Mouse (Mus musculus) E14TG2a.4 (cell line): Measurements from ENCODE around the gene Sf3a3.

ENCODE experiments used
- H3K27me3 ChIP-seq: 2 replicates; pipeline ENCODE4 v1.6.1; 2014; ENCODE audit warnings: low read length, control low read depth; ENCODE audit not compliant: insufficient read depth
- H3K36me3 ChIP-seq: 2 replicates; pipeline ENCODE4 v1.6.1; 2014; ENCODE audit warnings: low read length, control low read depth; ENCODE audit not compliant: insufficient read depth
- H3K4me1 ChIP-seq: replicated peaks from 2 replicates; pipeline ENCODE4 v1.6.1; 2014; ENCODE audit warnings: low read depth, low read length, control low read depth
- H3K4me3 ChIP-seq: replicated peaks from 2 replicates; pipeline ENCODE4 v1.5.1; 2014; ENCODE audit warnings: mild to moderate bottlenecking, low read length
- H3K9me3 ChIP-seq: 2 replicates; pipeline ENCODE4 v1.6.1; 2014; ENCODE audit warnings: low read length, control low read depth
- CTCF ChIP-seq: conservative IDR thresholded peaks from 2 replicates; pipeline ENCODE4 v1.5.1; 2014; ENCODE audit warnings: low read length
- NANOG ChIP-seq: IDR thresholded peaks from 2 replicates; pipeline ENCODE4 v1.6.1; 2014; ENCODE audit warnings: borderline replicate concordance, low read length, mixed read lengths
- POU5F1 ChIP-seq: IDR thresholded peaks from 2 replicates; pipeline ENCODE4 v1.6.1; 2014; ENCODE audit warnings: low read length, borderline replicate concordance

Gene Sf3a3

GRCm38 (mm10) chr4:124675958-124676357, 38.6 kb upstream of the Sf3a3 start:
- no peak overlapping the region for H3K4me3 ChIP-seq
- H3K27me3 ChIP-seq: peaks cover 17% of the 10 kb centered on the region
- peaks cover 51% of the 10 kb centered on the region for H3K36me3 ChIP-seq
- TF ChIP-seq NANOG: no peak
- no peak for TF ChIP-seq POU5F1
- TF ChIP-seq CTCF: no peak
- peaks cover 43% of the 10 kb centered on the region for H3K4me1 ChIP-seq
- no peaks in the 10 kb centered on the region for H3K9me3 ChIP-seq

DNA sequence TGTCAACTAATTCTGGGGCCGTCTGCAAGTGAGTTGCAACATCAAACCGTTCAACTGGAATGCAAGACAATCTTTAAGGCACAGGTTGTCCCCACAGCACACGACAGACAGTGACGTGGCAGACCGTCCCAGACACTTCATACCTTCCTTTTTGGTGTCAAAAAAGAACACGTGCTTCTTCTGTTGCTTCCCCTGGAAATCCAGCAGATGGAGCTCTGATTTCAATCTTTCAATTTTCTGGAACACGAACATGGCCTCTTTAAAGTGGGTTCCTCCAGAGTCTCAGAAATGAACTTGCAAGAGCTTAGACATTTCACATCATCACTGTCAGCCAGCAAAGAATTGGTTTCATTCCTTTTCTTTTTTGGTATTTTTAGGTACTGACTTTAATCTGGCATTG, 32.3 kb upstream of the Sf3a3 start:
- H3K36me3 ChIP-seq: peaks cover 94% of the 10 kb centered on the region
- H3K4me1 ChIP-seq: peaks cover 21% of the 10 kb centered on the region
- H3K4me3 ChIP-seq: no peak overlapping the region
- no peaks in the 10 kb centered on the region for H3K27me3 ChIP-seq
- H3K9me3 ChIP-seq: no peaks in the 10 kb centered on the region
- TF ChIP-seq NANOG (no peak), CTCF (peak; percentile 38)

DNA sequence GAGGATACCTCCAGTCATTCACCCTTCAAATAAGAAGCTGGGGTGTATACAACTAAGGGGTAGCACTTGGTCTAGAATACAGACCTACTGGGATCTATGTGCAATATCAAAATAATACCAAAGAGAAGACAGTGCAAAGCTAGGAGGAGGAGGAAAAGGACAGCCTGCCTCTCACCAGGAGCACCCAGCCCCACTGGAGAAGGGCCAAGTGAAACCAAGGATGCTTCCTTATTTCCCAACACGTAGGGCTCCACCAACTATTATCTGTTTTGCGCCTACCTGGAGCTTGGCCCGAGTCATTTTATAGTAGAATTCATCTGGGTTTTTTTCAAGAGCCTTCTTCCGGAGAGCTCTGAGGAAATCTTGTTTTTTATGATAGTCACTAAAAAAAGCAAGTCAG, 31.1 kb upstream of the Sf3a3 start:
- Histone ChIP-seq H3K4me3 (no peak overlapping the region), H3K4me1 (peaks cover 29% of the 10 kb centered on the region), H3K27me3 (no peaks in the 10 kb centered on the region), H3K9me3 (no peaks in the 10 kb centered on the region), H3K36me3 (peaks cover 97% of the 10 kb centered on the region)
- TF ChIP-seq POU5F1 (no peak), NANOG (no peak)

- Histone ChIP-seq H3K4me3 (no peak overlapping the region), H3K27me3 (no peaks in the 10 kb centered on the region), H3K36me3 (peaks cover 97% of the 10 kb centered on the region), H3K4me1 (peaks cover 29% of the 10 kb centered on the region), H3K9me3 (no peaks in the 10 kb centered on the region)
- TF ChIP-seq NANOG: no peak
- TF ChIP-seq CTCF: 0 out of 2 replicates have a peak, but pooled peaks have one; percentile 10
Measured at GRCm38 (mm10) chr4:124685004-124685403, 29.6 kb upstream of the Sf3a3 start.

- no peaks in the 10 kb centered on the region for H3K27me3 ChIP-seq
- TF ChIP-seq POU5F1 (no peak), NANOG (no peak), CTCF (no peak)
- H3K9me3 ChIP-seq: no peaks in the 10 kb centered on the region
- peaks cover 93% of the 10 kb centered on the region for H3K36me3 ChIP-seq
- peaks cover 29% of the 10 kb centered on the region for H3K4me1 ChIP-seq
- H3K4me3 ChIP-seq: no peak overlapping the region
Measured at GRCm38 (mm10) chr4:124685453-124685852, 29.1 kb upstream of the Sf3a3 start.

DNA sequence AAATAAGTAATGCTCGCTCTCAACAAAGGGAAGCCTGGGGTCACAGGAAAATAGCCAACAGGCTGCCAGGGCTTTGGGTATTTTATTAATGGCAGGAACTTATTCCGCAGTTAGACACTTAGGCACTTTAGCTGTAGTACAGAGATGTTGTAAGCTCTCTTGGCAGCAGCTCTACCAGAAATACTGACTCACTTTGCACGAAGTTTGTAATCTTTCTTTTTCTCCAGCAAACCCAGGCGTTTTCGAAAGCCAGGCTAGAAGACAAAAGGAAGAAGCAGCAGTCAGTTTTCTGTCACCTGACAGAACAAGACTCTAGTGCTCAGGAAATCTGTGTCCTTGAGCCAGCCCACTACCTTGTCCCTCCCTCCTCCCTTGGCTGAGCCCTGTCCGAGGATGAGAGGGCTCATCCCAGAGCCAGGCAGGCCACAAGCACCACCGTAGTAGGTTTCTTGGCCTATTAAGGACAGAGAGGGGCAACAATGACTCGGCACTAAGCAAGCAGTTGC, 28.6 kb upstream of the Sf3a3 start:
- Histone ChIP-seq H3K27me3 (no peaks in the 10 kb centered on the region), H3K4me3 (no peak overlapping the region), H3K9me3 (no peaks in the 10 kb centered on the region), H3K4me1 (peaks cover 31% of the 10 kb centered on the region), H3K36me3 (peaks cover 93% of the 10 kb centered on the region)
- TF ChIP-seq CTCF (no peak), POU5F1 (no peak), NANOG (no peak)

GRCm38 (mm10) chr4:124691455-124691854, 23.1 kb upstream of the Sf3a3 start:
- Histone ChIP-seq H3K9me3 (no peaks in the 10 kb centered on the region), H3K36me3 (peaks cover 49% of the 10 kb centered on the region)
- TF ChIP-seq CTCF: no peak
- no peak for TF ChIP-seq POU5F1
- TF ChIP-seq NANOG: no peak

GRCm38 (mm10) chr4:124692416-124692861, 22.1 kb upstream of the Sf3a3 start:
- H3K9me3 ChIP-seq: no peaks in the 10 kb centered on the region

More at GRCm38 (mm10) chr4:124691455-124691854, 23.1 kb upstream of the Sf3a3 start:
- Histone ChIP-seq H3K27me3 (peaks cover 10% of the 10 kb centered on the region), H3K4me1 (peaks cover 58% of the 10 kb centered on the region), H3K4me3 (no peak overlapping the region)

More at GRCm38 (mm10) chr4:124692416-124692861, 22.1 kb upstream of the Sf3a3 start:
- peaks cover 51% of the 10 kb centered on the region for H3K4me1 ChIP-seq
- peaks cover 10% of the 10 kb centered on the region for H3K27me3 ChIP-seq
- H3K36me3 ChIP-seq: peaks cover 39% of the 10 kb centered on the region
- TF ChIP-seq POU5F1 (no peak), CTCF (no peak), NANOG (no peak)
- peak overlapping the region; percentile 96 for H3K4me3 ChIP-seq
